Mouse (Mus musculus) limb, embryonic 11.5 days (tissue): Measurements from ENCODE around the gene Sirpb1b. TPM values are rescaled to one million over a fixed set of nuclear protein-coding genes. Genes with fewer than 3 reads are reported as not detected.
"Not testable (repeated sequence)": the region's sequence is repeated elsewhere in the genome, so short reads cannot be mapped to it uniquely, and the experiment has no call there.

Experiments used
- ATAC-seq: fragments of 200-750 bp; cut with Nextera tagmentation; 2 replicates; pipeline ENCODE4 v1.8.0; 2017; ENCODE audit warnings: low read depth; ENCODE audit not compliant: insufficient number of reproducible peaks, low FRiP score, low TSS enrichment
- DNase-seq: peaks from one replicate; pipeline ENCODE4 v3.0.0-alpha.2; 2015; ENCODE audit warnings: low spot score
- H3K27ac ChIP-seq: fragments of 300-500 bp; sonication (generic); replicated peaks from 2 replicates; pipeline ENCODE4 v1.5.1; 2014; ENCODE audit warnings: low read depth, mild to moderate bottlenecking, low read length
- H3K27me3 ChIP-seq: fragments of 300-500 bp; sonication (generic); 2 replicates; pipeline ENCODE4 v1.6.1; 2014; ENCODE audit warnings: mild to moderate bottlenecking, low read length, mixed read lengths; ENCODE audit not compliant: control insufficient read depth, insufficient read depth
- H3K36me3 ChIP-seq: fragments of 300-500 bp; sonication (generic); 2 replicates; pipeline ENCODE4 v1.6.1; 2014; ENCODE audit warnings: mild to moderate bottlenecking, low read length, moderate library complexity, mixed read lengths; ENCODE audit not compliant: control insufficient read depth, insufficient read depth
- H3K4me1 ChIP-seq: fragments of 300-500 bp; sonication (generic); 2 replicates; pipeline ENCODE4 v1.6.1; 2014; ENCODE audit warnings: low read length, mixed read lengths; ENCODE audit not compliant: control insufficient read depth, insufficient read depth
- H3K4me2 ChIP-seq: fragments of 300-500 bp; sonication (generic); 2 replicates; pipeline ENCODE4 v1.6.1; 2014; ENCODE audit warnings: low read depth, mild to moderate bottlenecking, moderate library complexity; ENCODE audit not compliant: severe bottlenecking
- H3K4me3 ChIP-seq: fragments of 300-500 bp; sonication (generic); 2 replicates; pipeline ENCODE4 v1.5.1; 2014; ENCODE audit warnings: low read depth, low read length
- H3K9ac ChIP-seq: fragments of 300-500 bp; sonication (generic); 2 replicates; pipeline ENCODE4 v1.6.1; 2014; ENCODE audit warnings: mild to moderate bottlenecking, low read length
- H3K9me3 ChIP-seq: fragments of 300-500 bp; sonication (generic); 2 replicates; pipeline ENCODE4 v1.6.1; 2016; ENCODE audit warnings: low read length; ENCODE audit not compliant: control insufficient read depth
- WGBS: fragments of 180-500 bp; shearing (Covaris S2); extraction: QIAGEN DNeasy Blood & Tissue Kit; methylation state at CpG from one replicate; pipeline ENCODE4 v1.1.7; 2014; 5-methylcytosine and 5-hydroxymethylcytosine counted together
- polyA plus RNA-seq: library from polyadenylated mRNA; unstranded; fragments of >200 nt; fragmentation: Nextera tagmentation; extraction: Ambion mirVana; gene quantifications from 2 replicates; pipeline ENCODE4 v1.2.1, GENCODE M21; 2014

Sirpb1b gene
- not detected in 2 replicates for polyA plus RNA-seq

DNA sequence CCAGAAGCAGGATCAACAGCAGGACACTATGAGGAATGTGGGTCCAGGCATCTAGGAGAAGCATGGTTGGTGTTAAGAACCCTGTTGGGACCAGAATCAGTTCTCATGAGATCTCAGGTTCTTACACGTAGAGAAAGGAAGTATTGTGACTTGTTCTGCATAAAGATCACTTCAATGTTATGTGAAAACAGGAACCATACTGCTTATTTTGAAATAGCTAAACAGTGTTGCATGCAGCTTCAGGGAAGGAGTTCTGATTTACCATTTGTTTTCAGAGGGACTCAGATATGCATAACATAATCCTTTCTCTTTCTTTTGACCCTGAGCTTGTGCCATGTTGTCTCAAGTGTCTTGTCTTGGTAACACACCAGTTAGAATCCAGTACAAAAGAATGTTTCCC, at the start of gene Sirpb1b:
Sirpb1b (minus strand) TSS at position 179 of the 400 bp plus-strand sequence.
- H3K27me3 ChIP-seq, H3K9me3 ChIP-seq, H3K9ac ChIP-seq, H3K4me1 ChIP-seq, H3K36me3 ChIP-seq, ATAC-seq, H3K4me3 ChIP-seq, H3K27ac ChIP-seq, H3K4me2 ChIP-seq, DNase-seq: not testable (repeated sequence)
- WGBS, result no CpG with 5 or more reads among the region's 1 CpGs

GRCm38 (mm10) chr3:15590377-15591117, 15.7 kb upstream of the Sirpb1b start:
- not testable (repeated sequence) for H3K36me3 ChIP-seq, ATAC-seq, H3K4me3 ChIP-seq, H3K4me1 ChIP-seq, H3K27me3 ChIP-seq, H3K4me2 ChIP-seq, H3K27ac ChIP-seq, DNase-seq, H3K9me3 ChIP-seq, H3K9ac ChIP-seq
- 95% methylated on average over 2 of the region's 2 CpGs for WGBS

DNA sequence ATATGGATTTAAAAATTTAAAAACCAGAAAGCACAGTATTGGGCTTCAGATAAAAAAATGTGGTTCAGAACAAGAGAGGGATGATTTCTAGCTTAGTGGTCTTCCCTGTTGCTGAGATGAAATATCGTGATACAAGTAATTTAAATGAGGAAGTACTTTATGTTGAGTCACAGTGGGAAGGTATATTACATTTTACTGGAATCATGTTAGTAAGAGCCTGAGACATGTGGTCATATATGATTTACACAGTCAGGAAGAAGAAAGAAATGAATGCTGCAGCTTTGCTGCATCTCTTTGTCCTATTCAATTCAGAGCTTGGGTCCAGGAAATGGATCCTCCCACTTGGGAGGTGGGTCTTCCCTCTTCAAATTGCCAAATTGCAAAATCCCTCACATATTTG, 11.8 kb upstream of the Sirpb1b start:
- not testable (repeated sequence) for H3K27me3 ChIP-seq, ATAC-seq, H3K27ac ChIP-seq, H3K4me3 ChIP-seq, H3K4me2 ChIP-seq, DNase-seq, H3K9me3 ChIP-seq, H3K4me1 ChIP-seq, H3K36me3 ChIP-seq, H3K9ac ChIP-seq
- 79% methylated on average over 1 of the region's 1 CpGs for WGBS

DNA sequence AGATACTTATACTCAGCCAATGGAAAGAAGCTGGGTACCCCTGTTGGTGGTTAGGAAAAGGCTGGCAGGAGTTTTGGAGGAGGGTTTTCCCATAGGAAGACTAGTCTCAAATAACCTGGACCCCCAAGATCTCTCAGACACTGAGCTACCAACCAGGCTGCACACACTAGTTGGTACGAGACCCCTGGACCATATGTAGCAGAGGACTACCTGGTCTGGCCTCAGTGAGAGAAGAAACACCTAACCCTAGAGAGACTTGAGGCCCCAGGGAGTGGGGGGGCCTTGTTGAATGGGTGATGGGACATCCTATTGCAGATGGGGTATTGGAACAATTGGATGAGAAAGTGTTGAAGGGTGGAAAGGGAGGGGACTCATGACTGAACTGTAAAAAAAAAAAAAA, 8.6 kb upstream of the Sirpb1b start:
- no peak overlapping the region for H3K9ac ChIP-seq
- H3K36me3 ChIP-seq, result no peaks in the 10 kb centered on the region
- WGBS, result 90% methylated on average over 1 of the region's 1 CpGs
- no peak overlapping the region for H3K27ac ChIP-seq
- H3K4me1 ChIP-seq, result no peaks in the 10 kb centered on the region
- ATAC-seq (no peak), DNase-seq (no peak)
- H3K9me3 ChIP-seq, result peaks cover 3% of the 10 kb centered on the region; the same call in 1 of the 2 replicates
- H3K4me2 ChIP-seq, result no peak overlapping the region
- H3K27me3 ChIP-seq, result no peaks in the 10 kb centered on the region
- H3K4me3 ChIP-seq, result no peak overlapping the region

- not testable (repeated sequence) for H3K9me3 ChIP-seq, H3K9ac ChIP-seq, H3K4me3 ChIP-seq, H3K4me2 ChIP-seq, DNase-seq, H3K36me3 ChIP-seq, H3K4me1 ChIP-seq, ATAC-seq, H3K27me3 ChIP-seq, H3K27ac ChIP-seq
- WGBS, result 86% methylated on average over 3 of the region's 3 CpGs
Observed at GRCm38 (mm10) chr3:15582948-15583347, 8.1 kb upstream of the Sirpb1b start.

GRCm38 (mm10) chr3:15576466-15576865, 1.6 kb upstream of the Sirpb1b start:
- not testable (repeated sequence) for H3K4me3 ChIP-seq, DNase-seq, H3K4me1 ChIP-seq, ATAC-seq, H3K27me3 ChIP-seq, H3K9me3 ChIP-seq, H3K36me3 ChIP-seq, H3K27ac ChIP-seq, H3K9ac ChIP-seq, H3K4me2 ChIP-seq

DNA sequence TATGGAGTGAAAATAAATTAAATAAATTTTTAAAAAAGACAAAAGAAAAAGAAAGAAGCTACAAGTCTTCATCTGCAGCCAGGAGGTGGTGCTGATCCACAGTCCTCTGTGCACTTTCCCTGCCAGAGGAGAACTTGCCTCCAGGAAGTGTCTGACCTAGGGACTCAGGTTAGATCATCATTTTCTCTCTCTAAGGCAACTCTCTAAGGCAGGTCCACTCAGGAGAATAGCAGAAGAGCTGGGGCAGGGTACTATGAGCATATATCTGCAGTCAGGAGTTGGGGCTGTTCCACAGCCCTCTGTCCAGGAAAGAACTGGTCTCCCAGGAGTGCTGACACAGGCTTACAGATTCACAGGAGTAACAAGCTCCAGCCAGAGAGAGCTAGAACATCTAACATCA, 46.3 kb downstream of the Sirpb1b start:
- H3K4me2 ChIP-seq, result no peak overlapping the region
- no peak for DNase-seq
- H3K27me3 ChIP-seq, result no peaks in the 10 kb centered on the region
- H3K4me3 ChIP-seq, result no peak overlapping the region
- H3K27ac ChIP-seq, result no peak overlapping the region
- no peak for ATAC-seq
- H3K9me3 ChIP-seq, result no peaks in the 10 kb centered on the region
- H3K9ac ChIP-seq, result no peak overlapping the region
- H3K36me3 ChIP-seq, result no peaks in the 10 kb centered on the region
- H3K4me1 ChIP-seq, result no peaks in the 10 kb centered on the region

GRCm38 (mm10) chr3:15513608-15514007, 61.3 kb downstream of the Sirpb1b start:
- not testable (repeated sequence) for H3K27me3 ChIP-seq, H3K4me2 ChIP-seq, H3K4me1 ChIP-seq, H3K36me3 ChIP-seq, H3K9me3 ChIP-seq, H3K4me3 ChIP-seq, H3K27ac ChIP-seq, ATAC-seq, DNase-seq, H3K9ac ChIP-seq
- 89% methylated on average over 9 of the region's 11 CpGs for WGBS
